Mouse (Mus musculus) CD4-positive helper T cell, adult 2 months (primary cell): ENCODE measurements around the gene Cnbp.

Source experiments
- DNase-seq: peaks from one replicate; pipeline ENCODE4 v3.0.0-alpha.2; 2012; ENCODE audit warnings: low read depth, missing footprints, low spot score

Gene Cnbp

DNA sequence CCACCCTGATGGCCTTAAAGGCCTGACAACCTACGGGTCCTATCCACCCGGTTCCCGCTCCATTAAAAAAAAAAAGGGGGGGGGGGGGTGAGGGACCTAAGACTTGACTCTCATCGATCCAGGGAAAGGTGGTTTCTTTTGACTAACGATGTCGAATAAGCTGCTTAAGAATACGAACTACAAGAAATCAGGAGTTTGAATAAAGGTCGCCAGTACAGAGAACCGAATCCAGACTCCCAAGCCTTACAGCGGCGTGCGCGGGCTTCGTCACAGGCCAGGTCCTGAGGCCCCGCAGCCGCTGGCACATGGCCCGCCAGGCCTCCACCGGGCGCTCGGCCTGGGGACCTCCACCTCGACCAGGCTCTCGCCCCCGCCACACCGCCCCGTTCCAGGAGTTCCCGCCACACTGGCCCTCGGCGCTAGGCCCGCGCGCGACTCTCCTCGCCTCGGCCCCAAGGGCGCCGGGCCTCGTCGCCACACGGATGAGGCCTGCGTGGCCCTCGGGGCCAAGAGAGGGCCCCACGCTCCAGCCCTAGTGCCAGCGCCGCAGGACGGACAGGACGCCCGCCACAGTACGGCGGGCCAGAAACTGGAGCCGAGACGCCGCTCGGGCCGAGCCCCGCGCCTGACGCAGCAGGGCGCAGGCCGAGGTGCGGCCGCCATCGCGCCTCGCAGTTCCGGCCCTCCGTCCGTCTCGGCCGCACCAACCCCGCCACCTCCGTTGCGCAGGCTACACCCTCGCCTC is 579 bp downstream of the Cnbp start:
- no peak for DNase-seq

DNA sequence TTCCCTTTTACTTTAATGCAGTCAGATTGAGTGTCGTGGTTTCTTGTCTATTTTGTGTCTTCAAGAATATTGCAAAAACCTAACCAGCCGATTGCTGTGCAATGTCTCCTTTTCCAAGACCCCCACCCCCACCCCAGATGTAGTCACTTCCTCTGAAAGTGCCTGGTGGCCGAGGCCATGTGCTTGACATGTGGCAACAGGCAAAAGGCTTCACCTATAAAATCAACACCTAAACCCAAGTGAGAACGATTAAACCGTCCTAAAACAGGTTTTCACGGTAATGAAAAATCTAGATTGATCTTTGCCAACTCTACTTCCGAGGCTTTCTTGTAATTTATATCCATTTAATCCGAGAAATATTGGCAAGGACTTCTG is 1.1 kb downstream of the Cnbp start:
- peak; percentile 57 for DNase-seq

GRCm38 (mm10) chr6:87846813-87847212 is 4.1 kb downstream of the Cnbp start:
- DNase-seq, result no peak

DNA sequence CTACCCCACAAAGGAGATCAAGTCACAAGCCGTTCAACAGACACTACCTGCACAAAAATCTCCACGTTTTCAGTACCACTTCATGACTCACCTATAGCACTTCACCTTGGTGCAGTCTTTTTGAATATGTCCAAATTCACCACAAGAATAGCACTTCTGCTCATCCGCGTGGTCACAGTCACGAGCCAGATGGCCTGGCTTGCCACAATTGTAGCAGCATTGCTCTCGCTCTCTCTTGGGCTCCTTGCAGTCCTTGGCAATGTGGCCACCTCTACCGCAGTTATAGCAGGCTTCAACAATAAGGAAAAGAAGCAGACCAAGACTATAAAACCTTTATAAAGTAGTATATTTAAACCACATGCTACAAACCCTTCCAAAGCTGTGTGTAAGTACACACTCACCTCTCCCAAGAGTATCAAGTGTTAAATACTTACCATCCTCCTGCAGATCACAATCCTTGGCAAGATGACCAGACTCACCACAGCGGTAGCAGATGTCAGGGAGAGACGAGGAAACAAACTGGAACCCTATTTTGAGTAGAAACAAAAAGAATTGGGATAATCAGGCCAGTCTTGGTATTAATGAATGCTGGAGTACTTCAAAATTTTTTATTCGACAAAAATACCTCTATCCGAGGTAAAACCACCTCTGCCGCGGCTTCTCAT is 5.7 kb downstream of the Cnbp start:
- no peak for DNase-seq

DNA sequence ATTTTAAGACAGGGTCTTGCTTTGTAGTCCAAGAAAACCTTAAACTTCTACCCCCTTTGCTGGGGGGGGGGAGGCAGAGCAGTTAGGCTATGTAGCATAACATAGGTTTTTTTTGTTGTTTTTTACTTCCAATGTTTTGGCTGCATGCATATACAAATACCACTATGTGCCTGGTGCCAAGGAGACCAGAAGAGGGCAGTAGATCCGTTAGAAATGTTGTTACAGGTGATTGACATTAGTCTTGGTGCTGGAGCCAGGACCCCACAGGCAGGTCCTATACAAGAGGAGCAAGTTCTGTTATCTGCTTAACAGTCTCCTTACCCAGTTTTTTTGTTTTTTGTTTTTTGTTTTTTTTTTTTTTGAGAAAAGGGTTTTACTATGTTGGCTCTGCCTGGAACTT is 8.7 kb downstream of the Cnbp start:
- DNase-seq, result peak; percentile 56

- no peak for DNase-seq
These were observed 9.3 kb downstream of the Cnbp start for GRCm38 (mm10) chr6:87841635-87842034.

DNA sequence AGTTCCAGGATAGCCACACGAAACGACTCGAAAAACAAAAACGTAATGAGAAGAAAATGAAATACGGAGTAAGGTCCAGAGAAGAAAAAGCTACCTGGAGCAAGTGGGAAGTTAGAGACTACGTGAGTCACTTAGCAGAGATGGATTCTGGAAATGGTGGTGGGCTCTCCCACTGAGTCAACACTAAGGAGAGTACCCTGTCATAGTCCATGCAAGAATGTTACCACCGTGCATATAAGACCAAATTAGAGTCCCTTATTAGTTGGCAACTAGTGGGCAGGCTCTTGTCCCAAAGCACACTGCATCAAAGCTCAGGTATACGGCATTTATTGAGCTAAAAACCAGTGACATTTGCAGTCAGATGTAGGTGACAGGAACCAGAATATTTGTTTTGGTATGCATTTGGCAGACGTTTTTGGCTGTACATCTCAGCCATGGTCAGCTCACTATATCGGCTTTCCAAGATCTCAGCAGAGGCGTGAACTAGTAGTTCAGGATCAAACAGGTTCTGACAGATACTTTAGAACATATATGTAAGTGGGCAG is 11.0 kb downstream of the Cnbp start:
- no peak for DNase-seq

GRCm38 (mm10) chr6:87838551-87839197 is 12.2 kb downstream of the Cnbp start, which contains the start of gene Isy1:
Gene Isy1, minus strand, starts transcription at chr6:87838798.
- peak; percentile 99 for DNase-seq

DNA sequence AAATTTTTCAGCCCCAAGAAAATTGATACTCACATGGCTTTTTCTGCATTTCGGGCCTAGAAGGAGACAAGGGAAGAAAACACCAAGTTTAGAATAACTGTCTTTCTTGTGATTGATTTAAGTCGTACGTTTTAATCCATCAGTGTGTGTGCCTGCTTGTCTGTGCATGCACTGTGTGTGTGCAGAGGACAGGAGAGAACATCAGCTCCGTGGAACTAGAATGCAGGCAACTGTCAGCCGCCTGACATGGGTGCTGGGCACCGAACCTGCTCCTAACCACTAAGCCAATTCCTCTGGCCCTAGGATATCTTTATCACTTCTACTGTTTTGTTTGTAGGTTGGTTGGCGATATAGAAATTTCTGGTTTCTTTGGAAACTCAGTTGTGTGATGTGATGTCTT is 15.2 kb downstream of the Cnbp start, which contains the start of gene Gm45140:
Gene Gm45140 (minus strand): TSS at position 101 of the 400 bp plus-strand sequence.
- no peak for DNase-seq

DNA sequence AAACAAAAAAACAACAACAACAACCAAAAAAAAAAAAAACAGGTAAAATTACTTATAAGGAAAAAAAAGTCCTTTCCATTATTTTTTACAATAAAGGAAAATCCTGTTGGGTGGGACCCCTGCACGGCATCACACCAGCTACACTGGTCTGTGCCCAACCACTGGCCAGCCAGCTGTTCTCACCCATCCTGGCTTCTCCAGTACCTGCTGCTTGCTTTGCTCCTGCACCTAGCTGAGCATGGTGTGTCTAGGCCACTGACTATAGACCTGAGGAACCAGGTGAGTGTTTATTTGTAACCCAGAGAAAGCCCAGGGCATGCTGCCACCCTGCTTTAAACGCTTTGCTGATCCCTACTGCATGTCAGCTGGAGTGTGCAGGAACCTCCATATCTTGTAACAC is 30.5 kb downstream of the Cnbp start:
- no peak for DNase-seq

DNA sequence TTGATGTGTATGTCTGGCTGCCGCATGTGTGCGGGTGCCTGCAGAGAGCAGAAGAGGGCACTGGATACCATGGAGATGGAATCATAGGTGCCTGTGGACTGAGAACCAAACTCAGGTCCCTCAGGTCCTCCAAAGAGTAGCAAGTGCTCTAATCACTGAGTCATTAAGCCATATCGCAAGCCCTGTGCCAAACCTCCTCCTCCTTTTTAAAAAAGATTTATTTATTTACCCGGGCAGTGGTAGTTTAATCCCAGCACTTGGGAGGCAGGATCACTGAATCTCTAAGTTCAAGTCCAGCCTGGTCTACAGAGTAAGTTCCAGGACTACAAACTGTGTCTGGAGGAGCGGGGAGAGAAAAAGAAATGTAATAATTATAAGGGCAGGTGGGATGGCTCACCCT is 36.4 kb downstream of the Cnbp start:
- DNase-seq, result no peak

- no peak for DNase-seq
These were observed 38.2 kb downstream of the Cnbp start for GRCm38 (mm10) chr6:87812656-87813055.

DNA sequence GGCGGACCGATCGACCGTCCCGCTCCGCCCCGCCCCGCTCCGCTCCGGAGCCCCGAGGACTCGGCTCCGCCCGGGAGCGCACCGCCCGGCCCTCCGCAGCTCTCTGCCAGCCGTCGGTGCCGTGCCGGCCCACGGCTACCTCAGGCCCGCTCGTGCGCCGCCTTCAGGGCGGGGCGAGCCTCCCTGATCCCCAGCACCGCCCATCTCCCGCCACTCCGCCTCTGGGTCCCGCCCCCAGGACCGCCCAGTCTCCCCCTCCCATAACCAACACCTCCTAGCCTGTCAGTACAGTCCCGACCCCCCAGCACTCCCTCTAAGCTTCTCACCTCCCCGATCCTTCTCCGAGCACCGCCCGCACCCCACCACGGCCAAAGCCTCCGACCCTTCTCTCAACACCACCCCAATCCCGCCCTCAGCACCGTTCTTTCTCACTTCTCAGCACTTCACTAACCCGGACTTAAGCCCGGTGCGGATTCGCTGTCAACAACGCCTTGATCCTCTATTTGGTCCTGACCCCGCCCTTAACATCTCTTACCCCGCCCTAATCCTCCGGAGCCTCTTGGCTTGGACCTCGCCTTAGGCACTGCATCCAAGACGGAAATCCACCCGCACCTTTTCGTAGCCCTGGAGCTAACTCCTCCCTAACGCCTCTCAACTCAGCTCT is 39.1 kb downstream of the Cnbp start, which contains the start of gene Rab43:
Gene Rab43 (minus strand): TSS at position 490 of the 664 bp plus-strand sequence.
- peak; percentile 93 for DNase-seq

DNA sequence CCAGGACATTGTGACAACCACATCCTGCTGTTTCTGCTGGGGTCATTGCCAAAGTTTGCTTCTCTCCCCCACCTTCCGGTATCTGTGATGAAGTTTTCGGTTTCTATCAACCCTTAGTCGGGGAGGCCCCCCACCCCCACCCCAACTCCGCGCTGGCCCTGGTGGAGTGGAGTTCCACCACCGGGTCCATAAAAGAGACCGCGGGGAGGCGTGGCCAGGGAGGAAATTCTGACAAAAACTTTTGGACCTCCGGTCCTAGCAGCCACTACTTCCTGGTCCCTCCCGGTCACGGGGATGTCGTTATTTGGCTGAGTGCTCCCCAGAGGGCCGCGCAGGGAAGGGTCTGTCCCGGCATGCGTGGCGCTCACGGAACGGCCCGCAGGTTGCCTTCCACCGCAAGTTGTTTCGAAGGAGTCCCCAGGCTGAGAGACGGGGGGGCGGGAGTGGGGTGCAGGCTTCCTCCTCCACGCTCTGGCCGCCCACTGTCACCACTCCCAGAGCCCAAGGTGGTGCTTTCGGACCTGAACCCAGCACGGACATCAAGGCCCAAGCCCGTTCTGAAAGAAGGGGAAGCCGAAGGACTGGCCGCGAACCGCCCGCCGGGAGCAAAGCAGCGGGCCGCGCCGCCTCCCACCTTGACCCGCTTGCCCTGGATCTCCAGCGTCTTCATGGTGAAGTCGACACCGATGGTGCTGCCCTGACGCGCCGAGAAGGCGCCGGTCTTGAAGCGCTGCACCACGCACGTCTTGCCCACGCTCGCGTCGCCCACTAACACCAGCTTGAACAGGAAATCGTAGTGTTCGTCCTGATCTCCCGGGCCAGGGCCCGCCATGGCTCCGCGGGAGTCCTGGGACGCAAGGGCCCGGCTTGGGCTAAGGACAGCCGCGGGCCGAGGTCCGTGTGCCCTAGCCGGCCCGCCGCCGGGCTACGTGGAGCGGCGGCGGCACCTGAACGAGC is 39.9 kb downstream of the Cnbp start:
- DNase-seq, result peak; percentile 87

GRCm38 (mm10) chr6:87810311-87810710 is 40.6 kb downstream of the Cnbp start:
- DNase-seq, result no peak

DNA sequence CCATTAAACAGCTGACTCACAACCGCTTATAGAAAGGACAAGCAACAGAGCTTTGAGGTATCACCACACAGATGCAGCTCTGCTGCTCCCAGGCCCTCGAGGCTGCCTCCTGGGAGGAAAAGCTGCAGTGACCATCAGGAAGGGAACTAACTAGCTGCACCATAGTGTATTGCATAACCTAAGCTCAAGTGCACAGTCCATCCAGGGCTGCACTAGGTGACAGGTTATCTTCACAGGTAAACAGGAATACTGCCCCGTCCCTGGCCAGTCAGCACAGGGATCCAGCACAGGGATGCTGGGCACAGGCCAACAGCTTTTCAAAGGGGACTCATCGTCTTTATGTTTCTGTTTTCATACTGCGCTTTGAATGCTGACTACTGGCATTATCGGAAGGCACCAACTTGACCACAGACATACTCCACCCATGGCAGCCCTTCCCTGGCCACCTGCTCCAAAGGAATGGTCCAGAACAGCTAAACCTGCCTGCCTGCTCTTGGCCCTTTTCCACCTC is 41.2 kb downstream of the Cnbp start:
- DNase-seq, result no peak

GRCm38 (mm10) chr6:87809144-87809543 is 41.8 kb downstream of the Cnbp start:
- DNase-seq, result no peak

- DNase-seq, result no peak
These were observed 42.4 kb downstream of the Cnbp start for GRCm38 (mm10) chr6:87808521-87808920.

DNA sequence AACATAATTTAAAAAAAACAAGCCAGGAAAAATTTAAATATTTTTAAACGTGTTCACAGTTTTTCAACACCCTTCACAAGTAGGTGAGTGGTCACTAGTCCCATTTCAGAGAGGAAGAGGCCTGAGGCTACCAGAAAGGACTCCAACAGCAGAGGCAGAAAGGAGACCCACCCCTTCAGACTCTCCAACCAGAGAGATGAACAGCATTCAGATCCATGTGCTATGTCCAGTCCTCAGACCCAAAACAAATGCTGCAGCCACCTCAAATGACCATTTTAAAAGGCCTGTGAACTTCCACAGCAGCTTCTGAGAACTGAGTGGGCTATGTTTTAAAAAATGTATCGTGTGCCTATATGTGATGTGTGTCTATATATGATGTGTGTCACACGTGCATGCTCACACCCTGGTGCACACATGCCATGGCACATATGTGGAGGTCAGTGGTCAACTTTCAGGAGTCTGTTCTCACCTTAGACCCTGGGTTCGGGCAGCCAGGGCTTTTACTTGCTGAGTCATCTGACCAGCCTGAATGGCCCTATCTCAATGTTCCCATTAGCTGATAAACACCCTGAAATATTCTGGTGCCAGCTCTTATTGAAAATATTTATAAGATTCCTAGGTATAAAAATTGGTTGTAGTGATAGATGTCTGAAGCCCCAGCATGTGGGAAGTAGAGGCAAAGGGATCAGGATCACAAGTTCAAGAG is 43.0 kb downstream of the Cnbp start:
- DNase-seq, result no peak

DNA sequence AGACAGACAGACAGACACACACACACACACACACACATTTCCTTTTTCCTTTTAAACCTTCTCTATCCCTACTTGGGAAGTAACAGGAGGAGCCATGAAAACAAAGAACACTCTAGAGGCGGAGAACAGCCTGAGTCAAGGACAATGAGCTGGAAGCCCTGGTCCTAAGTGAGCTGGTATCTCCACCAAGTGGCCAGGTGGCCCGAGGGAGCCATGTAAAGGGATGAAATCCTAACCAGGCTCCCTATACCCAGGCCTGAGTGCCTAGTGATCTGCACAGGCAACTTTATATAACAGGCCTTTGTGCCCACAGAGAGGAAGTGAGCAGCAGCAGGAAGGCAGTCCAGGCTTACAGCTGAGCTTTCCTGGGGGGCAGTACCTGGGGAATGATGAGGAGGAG is 44.0 kb downstream of the Cnbp start:
- no peak for DNase-seq
